19 mouse cellular contexts compared by ENCODE assay signal in genomic region chr5:72791789-72792188, GRCm38 (mm10). TPM values are rescaled to one million over a fixed set of nuclear protein-coding genes. Genes with fewer than 3 reads are reported as not detected.
A peak's percentile ranks its signal among the peaks of the same experiment; 100 is the strongest.
DNase-seq lines count a peak whose midpoint lies in the region; ATAC-seq and TF ChIP-seq lines count a peak whose summit lies in the region.
"Had no signal": no experiment of that assay in that cellular context is flagged by ENCODE, and none has a peak within 500 bp of the region (broad histone marks: within the 10 kb centered on the region; RNA-seq: fewer than 3 reads in every experiment).

No protein-coding gene starts in this region.

- no peaks in the 10 kb centered on the region for H3K9me3 ChIP-seq in embryonic facial prominence, embryonic 11.5 days (replicated peaks; ENCODE audit: control insufficient read depth, low read length)
- no peaks in the 10 kb centered on the region for H3K9me3 ChIP-seq in intestine, embryonic 16.5 days (ENCODE audit: control insufficient read depth, low read length)
- no peaks in the 10 kb centered on the region for H3K9me3 ChIP-seq in kidney, embryonic 16.5 days (ENCODE audit: low read length)
- H3K9me3 ChIP-seq in limb, embryonic 14.5 days (ENCODE audit: control insufficient read depth, low read length): no peaks in the 10 kb centered on the region
- no peaks in the 10 kb centered on the region for H3K9me3 ChIP-seq in neural tube, embryonic 15.5 days (replicated peaks)
- no peaks in the 10 kb centered on the region for H3K9me3 ChIP-seq in heart, embryonic 12.5 days (replicated peaks)
- H3K9me3 ChIP-seq in forebrain, embryonic 15.5 days: no peaks in the 10 kb centered on the region
- H3K9me3 ChIP-seq: heart, embryonic 13.5 days; midbrain, embryonic 13.5 days had no signal

- TF ChIP-seq POLR2A in limb, embryonic 14.5 days (IDR thresholded peaks at IDR 0.05; ENCODE audit: borderline replicate concordance, extremely low read depth, insufficient read depth, insufficient read length): no peak

- WGBS in embryonic facial prominence, embryonic 11.5 days: 15% methylated on average over 6 of the region's 6 CpGs
- 7% methylated on average over 6 of the region's 6 CpGs for WGBS in intestine, embryonic 16.5 days
- 0% methylated on average over 6 of the region's 6 CpGs for WGBS in kidney, embryonic 16.5 days
- WGBS in limb, embryonic 14.5 days: 13% methylated on average over 6 of the region's 6 CpGs
- 16% methylated on average over 6 of the region's 6 CpGs for WGBS in neural tube, embryonic 15.5 days
- 23% methylated on average over 6 of the region's 6 CpGs for WGBS in heart, embryonic 12.5 days
- WGBS in forebrain, embryonic 15.5 days: 28% methylated on average over 6 of the region's 6 CpGs

- no peak overlapping the region for H3K27ac ChIP-seq in embryonic facial prominence, embryonic 11.5 days (replicated peaks; ENCODE audit: low read depth, low read length)
- H3K27ac ChIP-seq in intestine, embryonic 16.5 days (ENCODE audit: low read length): no peak overlapping the region
- peak overlapping the region; percentile 62 for H3K27ac ChIP-seq in kidney, embryonic 16.5 days (ENCODE audit: low read length)
- H3K27ac ChIP-seq in limb, embryonic 14.5 days (replicated peaks; ENCODE audit: low read depth, low read length): no peak overlapping the region
- H3K27ac ChIP-seq in neural tube, embryonic 15.5 days (replicated peaks): no peak overlapping the region
- H3K27ac ChIP-seq in heart, embryonic 12.5 days (ENCODE audit: poor library complexity, severe bottlenecking): no peak overlapping the region
- no peak overlapping the region for H3K27ac ChIP-seq in forebrain, embryonic 15.5 days (replicated peaks)
- H3K27ac ChIP-seq: heart, embryonic 13.5 days; midbrain, embryonic 13.5 days had no signal

- no peaks in the 10 kb centered on the region for H3K4me1 ChIP-seq in embryonic facial prominence, embryonic 11.5 days (ENCODE audit: control insufficient read depth, insufficient read depth, low read length)
- H3K4me1 ChIP-seq in intestine, embryonic 16.5 days (ENCODE audit: control insufficient read depth, insufficient read depth, low read length): peaks cover 10% of the 10 kb centered on the region; the same call in 1 of the 2 replicates
- H3K4me1 ChIP-seq in kidney, embryonic 16.5 days (ENCODE audit: insufficient read depth, low read length): peaks cover 19% of the 10 kb centered on the region
- peaks cover 3% of the 10 kb centered on the region; the same call in 1 of the 2 replicates for H3K4me1 ChIP-seq in limb, embryonic 14.5 days (ENCODE audit: control insufficient read depth, insufficient read depth, low read length)
- H3K4me1 ChIP-seq in neural tube, embryonic 15.5 days: no peaks in the 10 kb centered on the region
- H3K4me1 ChIP-seq in heart, embryonic 12.5 days (replicated peaks): peaks cover 23% of the 10 kb centered on the region
- no peaks in the 10 kb centered on the region for H3K4me1 ChIP-seq in forebrain, embryonic 15.5 days

- DNase-seq in embryonic facial prominence, embryonic 11.5 days (ENCODE audit: low spot score): no peak
- DNase-seq in limb, embryonic 14.5 days (ENCODE audit: low spot score): no peak
- no peak for DNase-seq in natural killer cell, adult 2 months (ENCODE audit: low spot score in 2 of 2)
- DNase-seq: adrenal gland, postnatal 14 days; cerebellum, adult 9-10 months; embryo, embryonic 11 days; forebrain, postnatal 0 days; gastrocnemius, postnatal 25 days; heart, postnatal 4 days; right cerebral cortex, postnatal 25 days; thymus, postnatal 36 days had no signal

- no peaks in the 10 kb centered on the region for H3K27me3 ChIP-seq in embryonic facial prominence, embryonic 11.5 days (ENCODE audit: control insufficient read depth, insufficient read depth, low read length)
- H3K27me3 ChIP-seq in intestine, embryonic 16.5 days (replicated peaks; ENCODE audit: control insufficient read depth, insufficient read depth, low read length): no peaks in the 10 kb centered on the region
- H3K27me3 ChIP-seq in kidney, embryonic 16.5 days (ENCODE audit: insufficient read depth, low read length): no peaks in the 10 kb centered on the region
- H3K27me3 ChIP-seq in limb, embryonic 14.5 days (ENCODE audit: control insufficient read depth, insufficient read depth, low read length): no peaks in the 10 kb centered on the region
- no peaks in the 10 kb centered on the region for H3K27me3 ChIP-seq in neural tube, embryonic 15.5 days (replicated peaks)
- no peaks in the 10 kb centered on the region for H3K27me3 ChIP-seq in heart, embryonic 12.5 days (replicated peaks)
- no peaks in the 10 kb centered on the region for H3K27me3 ChIP-seq in forebrain, embryonic 15.5 days
- H3K27me3 ChIP-seq: heart, embryonic 13.5 days; midbrain, embryonic 13.5 days had no signal

- peak; percentile 48; the same call in 1 of the 2 replicates for ATAC-seq in embryonic facial prominence, embryonic 11.5 days (replicated peaks; ENCODE audit: insufficient number of reproducible peaks, low FRiP score, low TSS enrichment, low read depth)
- ATAC-seq in intestine, embryonic 16.5 days: peak; percentile 83
- ATAC-seq in kidney, embryonic 16.5 days (ENCODE audit: low FRiP score, low TSS enrichment): peak; percentile 95
- peak; percentile 65 for ATAC-seq in limb, embryonic 14.5 days (ENCODE audit: low FRiP score, low read depth)
- ATAC-seq in neural tube, embryonic 15.5 days (ENCODE audit: low FRiP score): no peak
- no peak for ATAC-seq in heart, embryonic 12.5 days (ENCODE audit: insufficient number of reproducible peaks, low FRiP score)
- ATAC-seq in forebrain, embryonic 15.5 days (replicated peaks): no peak
- ATAC-seq: forebrain, postnatal 0 days; midbrain, embryonic 13.5 days had no signal

- no peak overlapping the region for H3K4me2 ChIP-seq in embryonic facial prominence, embryonic 11.5 days (ENCODE audit: low read depth, low read length)
- H3K4me2 ChIP-seq in intestine, embryonic 16.5 days (ENCODE audit: low read depth, low read length): 0 out of 2 replicates have a peak overlapping the region, but pooled peaks have one; percentile 5
- no peak overlapping the region for H3K4me2 ChIP-seq in kidney, embryonic 16.5 days (replicated peaks; ENCODE audit: low read depth, low read length)
- no peak overlapping the region for H3K4me2 ChIP-seq in limb, embryonic 14.5 days (replicated peaks; ENCODE audit: low read depth, low read length, severe bottlenecking)
- H3K4me2 ChIP-seq in neural tube, embryonic 15.5 days: no peak overlapping the region
- no peak overlapping the region for H3K4me2 ChIP-seq in heart, embryonic 12.5 days
- H3K4me2 ChIP-seq in forebrain, embryonic 15.5 days (replicated peaks): no peak overlapping the region
- H3K4me2 ChIP-seq: heart, embryonic 13.5 days; midbrain, embryonic 13.5 days had no signal

- no peaks in the 10 kb centered on the region for H3K36me3 ChIP-seq in embryonic facial prominence, embryonic 11.5 days (replicated peaks; ENCODE audit: control insufficient read depth, insufficient read depth, low read depth, low read length)
- no peaks in the 10 kb centered on the region for H3K36me3 ChIP-seq in intestine, embryonic 16.5 days (ENCODE audit: control insufficient read depth, insufficient read depth, low read length)
- H3K36me3 ChIP-seq in kidney, embryonic 16.5 days (ENCODE audit: insufficient read depth, low read length): no peaks in the 10 kb centered on the region
- H3K36me3 ChIP-seq in limb, embryonic 14.5 days (ENCODE audit: control insufficient read depth, insufficient read depth, low read length): no peaks in the 10 kb centered on the region
- H3K36me3 ChIP-seq in neural tube, embryonic 15.5 days: no peaks in the 10 kb centered on the region
- no peaks in the 10 kb centered on the region for H3K36me3 ChIP-seq in heart, embryonic 12.5 days
- no peaks in the 10 kb centered on the region for H3K36me3 ChIP-seq in forebrain, embryonic 15.5 days
- H3K36me3 ChIP-seq: heart, embryonic 13.5 days; midbrain, embryonic 13.5 days had no signal

- no peak overlapping the region for H3K9ac ChIP-seq in embryonic facial prominence, embryonic 11.5 days (replicated peaks; ENCODE audit: low read length)
- no peak overlapping the region for H3K9ac ChIP-seq in intestine, embryonic 16.5 days (ENCODE audit: low read depth, low read length)
- H3K9ac ChIP-seq in kidney, embryonic 16.5 days (replicated peaks; ENCODE audit: low read length): no peak overlapping the region
- no peak overlapping the region for H3K9ac ChIP-seq in limb, embryonic 14.5 days (ENCODE audit: low read depth, low read length, severe bottlenecking)
- no peak overlapping the region for H3K9ac ChIP-seq in neural tube, embryonic 15.5 days (replicated peaks)
- H3K9ac ChIP-seq in heart, embryonic 12.5 days: no peak overlapping the region
- no peak overlapping the region for H3K9ac ChIP-seq in forebrain, embryonic 15.5 days (replicated peaks)
- H3K9ac ChIP-seq: forebrain, postnatal 0 days; heart, embryonic 13.5 days; midbrain, embryonic 13.5 days had no signal

- H3K4me3 ChIP-seq in embryonic facial prominence, embryonic 11.5 days (ENCODE audit: low read depth, low read length): no peak overlapping the region
- H3K4me3 ChIP-seq in intestine, embryonic 16.5 days (ENCODE audit: low read length): no peak overlapping the region
- H3K4me3 ChIP-seq in kidney, embryonic 16.5 days (ENCODE audit: low read length): no peak overlapping the region
- H3K4me3 ChIP-seq in limb, embryonic 14.5 days (replicated peaks; ENCODE audit: low read length): no peak overlapping the region
- H3K4me3 ChIP-seq in neural tube, embryonic 15.5 days (replicated peaks): no peak overlapping the region
- no peak overlapping the region for H3K4me3 ChIP-seq in heart, embryonic 12.5 days
- H3K4me3 ChIP-seq in forebrain, embryonic 15.5 days: no peak overlapping the region
- H3K4me3 ChIP-seq: erythroblast, embryonic 14.5 days; heart, embryonic 13.5 days; midbrain, embryonic 13.5 days had no signal

RNA-seq across cellular contexts. Expression of gene Txk, which starts 39.2 kb away (rescaled TPM):
- 0.13 TPM in 1 of 2 replicates, not detected in the other for polyA plus RNA-seq in embryonic facial prominence, embryonic 11.5 days (2014; fragmentation: Nextera tagmentation; extraction: Ambion mirVana)
- 0.48 and 0.54 TPM in 2 replicates for polyA plus RNA-seq in intestine, embryonic 16.5 days (2015; fragmentation: Nextera tagmentation; extraction: Ambion mirVana)
- polyA plus RNA-seq in kidney, embryonic 16.5 days (2015; fragmentation: Nextera tagmentation; extraction: Ambion mirVana): 0.06 and 0.28 TPM in 2 replicates
- polyA plus RNA-seq in limb, embryonic 14.5 days (2012; rRNA removed): 0.13 and 0.17 TPM in 2 replicates
- polyA plus RNA-seq in limb, embryonic 14.5 days (2014; fragmentation: Nextera tagmentation; extraction: Ambion mirVana): 0.15 and 0.17 TPM in 2 replicates
- 0.13 and 2.5 TPM in 2 replicates for polyA plus RNA-seq in neural tube, embryonic 15.5 days (2015; fragmentation: Nextera tagmentation; extraction: Ambion mirVana)
- not detected in 2 replicates for polyA plus RNA-seq in heart, embryonic 12.5 days (2016; fragmentation: Nextera tagmentation; extraction: Ambion mirVana)
- not detected in 2 replicates for polyA plus RNA-seq in forebrain, embryonic 15.5 days (2015; fragmentation: Nextera tagmentation; extraction: Ambion mirVana)
- polyA plus RNA-seq: erythroblast, embryonic 14.5 days had no signal

Comparison
In these comparisons a context has a peak if more than half of its experiments do, and no peak if none do; other contexts are left out.
1. ATAC-seq: peak in embryonic facial prominence, embryonic 11.5 days (single experiment), intestine, embryonic 16.5 days (single experiment), kidney, embryonic 16.5 days (single experiment) and limb, embryonic 14.5 days (single experiment); none in neural tube, embryonic 15.5 days (single experiment), heart, embryonic 12.5 days (single experiment) and forebrain, embryonic 15.5 days (single experiment).